Mouse (Mus musculus) hindbrain, embryonic 13.5 days (tissue): ENCODE data around the gene Spata2. TPM values are rescaled to one million over a fixed set of nuclear protein-coding genes. Genes with fewer than 3 reads are reported as not detected.

Experiments used
- ATAC-seq: fragments of 200-750 bp; cut with Nextera tagmentation; 2 replicates; pipeline ENCODE4 v1.8.0; 2017; ENCODE audit warnings: moderate TSS enrichment; ENCODE audit not compliant: low FRiP score
- H3K27ac ChIP-seq: fragments of 300-500 bp; sonication (generic); 2 replicates; pipeline ENCODE4 v1.5.1; 2015; ENCODE audit warnings: inconsistent platforms, mild to moderate bottlenecking, moderate library complexity
- H3K27me3 ChIP-seq: fragments of 300-500 bp; sonication (generic); 2 replicates; pipeline ENCODE4 v1.6.1; 2015; ENCODE audit warnings: mild to moderate bottlenecking, inconsistent platforms
- H3K36me3 ChIP-seq: fragments of 300-500 bp; sonication (generic); 2 replicates; pipeline ENCODE4 v1.6.1; 2015; ENCODE audit warnings: mild to moderate bottlenecking, inconsistent platforms
- H3K4me1 ChIP-seq: fragments of 300-500 bp; sonication (generic); replicated peaks from 2 replicates; pipeline ENCODE4 v1.6.1; 2015; ENCODE audit warnings: inconsistent platforms
- H3K4me2 ChIP-seq: fragments of 300-500 bp; sonication (generic); 2 replicates; pipeline ENCODE4 v1.6.1; 2015; ENCODE audit warnings: inconsistent platforms, mild to moderate bottlenecking, moderate library complexity
- H3K4me3 ChIP-seq: fragments of 300-500 bp; sonication (generic); 2 replicates; pipeline ENCODE4 v1.5.1; 2015; ENCODE audit warnings: mild to moderate bottlenecking, inconsistent platforms
- H3K9ac ChIP-seq: fragments of 300-500 bp; sonication (generic); 2 replicates; pipeline ENCODE4 v1.6.1; 2015; ENCODE audit warnings: mild to moderate bottlenecking, inconsistent platforms
- H3K9me3 ChIP-seq: fragments of 300-500 bp; sonication (generic); 2 replicates; pipeline ENCODE4 v1.6.1; 2016; ENCODE audit warnings: inconsistent platforms
- WGBS: fragments of 180-500 bp; shearing (Covaris S2); methylation state at CpG from one replicate; pipeline ENCODE4 v1.1.7; 2015; 5-methylcytosine and 5-hydroxymethylcytosine counted together
- polyA plus RNA-seq: library from polyadenylated mRNA; unstranded; fragments of >200 nt; fragmentation: Nextera tagmentation; extraction: Ambion mirVana; gene quantifications from 2 replicates; pipeline ENCODE4 v1.2.1, GENCODE M21; 2015

The Spata2 gene
- polyA plus RNA-seq, 1 experiment from 2014 or later: 24.6 TPM

DNA sequence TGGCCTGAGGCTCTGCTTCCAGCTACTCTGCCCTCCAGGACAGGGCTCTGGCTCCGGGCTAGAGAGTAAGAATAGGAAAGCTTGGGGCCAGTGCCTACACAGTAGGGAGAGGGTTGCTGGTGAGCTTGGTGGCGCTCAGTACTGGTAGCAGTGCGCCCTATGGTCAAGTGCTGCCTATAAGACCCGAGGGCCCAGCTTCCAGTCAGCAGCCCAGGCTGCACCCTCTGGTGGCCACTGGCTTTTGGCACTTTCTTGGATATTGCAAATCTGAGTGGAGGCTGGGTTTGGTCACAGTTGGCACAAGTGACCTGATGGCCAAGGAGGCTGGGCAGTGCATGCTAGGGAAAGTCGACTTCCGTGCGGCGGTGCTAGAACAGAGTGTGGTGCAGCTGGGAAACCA lies 42.0 kb downstream of the Spata2 start:
- H3K9me3 ChIP-seq: no peaks in the 10 kb centered on the region
- H3K4me3 ChIP-seq: no peak overlapping the region
- H3K27ac ChIP-seq: no peak overlapping the region
- H3K4me1 ChIP-seq: 0 out of 2 replicates have a peak, but pooled peaks cover 8% of the 10 kb centered on the region
- H3K36me3 ChIP-seq: peaks cover 81% of the 10 kb centered on the region
- H3K4me2 ChIP-seq: no peak overlapping the region
- 94% methylated on average over 8 of the region's 8 CpGs for WGBS
- no peak for ATAC-seq
- no peak overlapping the region for H3K9ac ChIP-seq
- no peaks in the 10 kb centered on the region for H3K27me3 ChIP-seq

GRCm38 (mm10) chr2:167449331-167450275 lies 43.1 kb downstream of the Spata2 start:
- Histone ChIP-seq H3K27me3 (no peaks in the 10 kb centered on the region), H3K4me1 (0 out of 2 replicates have a peak, but pooled peaks cover 10% of the 10 kb centered on the region), H3K27ac (no peak overlapping the region), H3K36me3 (peaks cover 82% of the 10 kb centered on the region), H3K9ac (no peak overlapping the region; the same call in 1 of the 2 replicates), H3K4me3 (no peak overlapping the region), H3K4me2 (no peak overlapping the region), H3K9me3 (no peaks in the 10 kb centered on the region)
- no peak for ATAC-seq
- WGBS: 92% methylated on average over 21 of the region's 21 CpGs

DNA sequence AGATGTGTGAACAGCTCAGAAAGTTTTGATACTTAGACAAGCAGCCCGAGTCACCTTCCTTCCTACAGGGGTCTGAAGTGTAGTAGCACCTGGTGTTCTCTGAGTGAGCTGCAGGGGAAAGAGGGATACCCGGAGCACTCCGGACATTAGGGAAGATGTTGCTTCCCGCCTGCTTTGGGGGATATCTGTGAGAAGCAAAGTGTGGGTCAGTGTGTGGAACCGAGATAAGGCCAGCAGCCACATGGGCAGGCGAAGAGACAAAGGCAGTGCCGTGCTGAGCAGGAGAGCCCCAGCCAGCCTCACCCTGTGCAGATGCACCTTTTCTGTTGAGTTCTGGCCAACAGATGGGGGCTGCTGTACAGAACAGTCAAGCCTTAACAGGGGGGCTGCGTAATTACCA lies 45.1 kb downstream of the Spata2 start:
- Histone ChIP-seq H3K36me3 (peaks cover 80% of the 10 kb centered on the region), H3K27me3 (no peaks in the 10 kb centered on the region), H3K27ac (no peak overlapping the region), H3K4me1 (0 out of 2 replicates have a peak, but pooled peaks cover 8% of the 10 kb centered on the region), H3K4me3 (no peak overlapping the region), H3K4me2 (no peak overlapping the region), H3K9ac (no peak overlapping the region), H3K9me3 (no peaks in the 10 kb centered on the region)
- no peak for ATAC-seq
- 86% methylated on average over 8 of the region's 8 CpGs for WGBS

- no peak for ATAC-seq
- H3K4me1 ChIP-seq: 0 out of 2 replicates have a peak, but pooled peaks cover 8% of the 10 kb centered on the region
- no peak overlapping the region for H3K4me2 ChIP-seq
- H3K27ac ChIP-seq: no peak overlapping the region
- 91% methylated on average over 7 of the region's 7 CpGs for WGBS
- no peaks in the 10 kb centered on the region for H3K9me3 ChIP-seq
- H3K27me3 ChIP-seq: no peaks in the 10 kb centered on the region
- H3K9ac ChIP-seq: no peak overlapping the region
- H3K36me3 ChIP-seq: peaks cover 83% of the 10 kb centered on the region
- H3K4me3 ChIP-seq: no peak overlapping the region
These were observed 45.5 kb downstream of the Spata2 start for GRCm38 (mm10) chr2:167447207-167447606.

DNA sequence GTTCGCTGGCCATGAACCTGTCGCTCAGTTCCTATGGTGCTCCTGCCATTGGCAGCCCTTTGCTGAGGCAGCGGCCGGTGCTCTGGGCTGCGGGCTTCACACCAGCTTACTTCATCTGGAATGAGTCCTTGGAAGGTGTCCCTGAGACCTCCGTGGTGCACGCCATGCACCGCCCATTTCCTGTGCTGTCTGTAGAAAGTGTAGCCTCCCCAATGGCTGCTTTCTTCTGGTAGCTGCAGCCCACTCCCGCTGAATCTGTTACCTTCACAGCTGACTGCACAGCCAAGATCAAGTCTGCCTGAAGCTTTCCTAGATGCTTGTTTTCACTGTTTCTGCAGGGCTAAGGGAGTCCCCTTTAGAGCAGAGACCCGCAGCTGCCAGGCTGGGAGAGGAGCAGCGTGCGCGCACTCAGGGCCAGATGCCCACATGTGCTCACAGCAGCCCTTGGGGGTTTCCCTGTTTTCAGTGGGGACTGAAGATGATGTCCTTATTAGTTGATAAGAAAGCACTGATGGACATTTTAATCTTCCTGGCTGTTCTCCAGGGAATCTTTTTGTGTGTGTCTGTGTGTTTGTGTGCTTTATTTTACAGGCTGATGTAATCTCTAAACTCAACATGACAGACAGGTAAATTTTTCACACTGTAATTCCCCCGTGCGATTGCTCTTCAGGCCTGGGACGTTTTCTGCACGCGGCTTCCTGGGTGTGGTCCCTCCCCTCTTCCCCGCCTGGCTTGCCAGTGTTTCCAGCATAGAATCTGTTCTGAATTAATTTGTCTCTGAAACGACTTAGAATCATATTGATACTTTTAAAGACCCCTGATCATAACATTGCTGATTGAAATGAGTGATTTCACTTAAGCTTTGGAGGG lies 46.5 kb downstream of the Spata2 start:
- Histone ChIP-seq H3K36me3 (peaks cover 85% of the 10 kb centered on the region), H3K4me3 (no peak overlapping the region), H3K9ac (0 out of 2 replicates have a peak overlapping the region, but pooled peaks have one; percentile 13), H3K27ac (peak overlapping the region; percentile 24; the same call in 1 of the 2 replicates), H3K4me2 (no peak overlapping the region), H3K27me3 (no peaks in the 10 kb centered on the region), H3K4me1 (0 out of 2 replicates have a peak, but pooled peaks cover 8% of the 10 kb centered on the region), H3K9me3 (no peaks in the 10 kb centered on the region)
- WGBS: 77% methylated on average over 20 of the region's 20 CpGs
- ATAC-seq: no peak

- Histone ChIP-seq H3K27me3 (no peaks in the 10 kb centered on the region), H3K36me3 (peaks cover 81% of the 10 kb centered on the region), H3K4me2 (no peak overlapping the region), H3K4me1 (0 out of 2 replicates have a peak, but pooled peaks cover 8% of the 10 kb centered on the region), H3K27ac (no peak overlapping the region), H3K4me3 (no peak overlapping the region), H3K9me3 (no peaks in the 10 kb centered on the region), H3K9ac (0 out of 2 replicates have a peak overlapping the region, but pooled peaks have one; percentile 24)
- 97% methylated on average over 4 of the region's 4 CpGs for WGBS
- no peak for ATAC-seq
These were observed 49.1 kb downstream of the Spata2 start for GRCm38 (mm10) chr2:167443411-167444193.

GRCm38 (mm10) chr2:167439422-167439821 lies 53.3 kb downstream of the Spata2 start:
- Histone ChIP-seq H3K36me3 (peaks cover 77% of the 10 kb centered on the region), H3K4me3 (no peak overlapping the region), H3K27ac (no peak overlapping the region), H3K9me3 (no peaks in the 10 kb centered on the region), H3K9ac (no peak overlapping the region), H3K4me2 (no peak overlapping the region), H3K4me1 (no peaks in the 10 kb centered on the region), H3K27me3 (no peaks in the 10 kb centered on the region)
- no peak for ATAC-seq
- 95% methylated on average over 3 of the region's 3 CpGs for WGBS

DNA sequence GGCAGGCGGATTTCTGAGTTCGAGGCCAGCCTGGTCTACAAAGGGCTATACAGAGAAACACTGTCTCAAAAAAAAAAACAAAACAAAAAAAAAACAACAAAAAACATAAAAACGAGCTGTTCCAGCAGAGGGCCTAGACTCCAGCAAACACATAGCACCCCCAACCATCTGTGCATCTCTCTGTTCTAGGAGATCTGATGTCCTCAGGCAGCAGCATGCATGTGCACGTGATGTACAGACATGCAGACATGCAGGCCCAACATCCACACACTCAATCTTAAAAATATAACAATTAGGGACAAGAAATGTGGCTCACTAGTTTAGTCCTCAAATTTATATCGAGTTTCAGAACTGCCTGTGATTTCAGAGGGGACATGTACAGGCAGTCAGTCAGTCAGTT lies 56.3 kb downstream of the Spata2 start:
- Histone ChIP-seq H3K4me2 (no peak overlapping the region), H3K4me1 (no peaks in the 10 kb centered on the region), H3K4me3 (no peak overlapping the region), H3K9ac (no peak overlapping the region), H3K36me3 (peaks cover 62% of the 10 kb centered on the region), H3K27ac (no peak overlapping the region), H3K9me3 (no peaks in the 10 kb centered on the region), H3K27me3 (no peaks in the 10 kb centered on the region)
- no peak for ATAC-seq
- 92% methylated on average over 5 of the region's 5 CpGs for WGBS

DNA sequence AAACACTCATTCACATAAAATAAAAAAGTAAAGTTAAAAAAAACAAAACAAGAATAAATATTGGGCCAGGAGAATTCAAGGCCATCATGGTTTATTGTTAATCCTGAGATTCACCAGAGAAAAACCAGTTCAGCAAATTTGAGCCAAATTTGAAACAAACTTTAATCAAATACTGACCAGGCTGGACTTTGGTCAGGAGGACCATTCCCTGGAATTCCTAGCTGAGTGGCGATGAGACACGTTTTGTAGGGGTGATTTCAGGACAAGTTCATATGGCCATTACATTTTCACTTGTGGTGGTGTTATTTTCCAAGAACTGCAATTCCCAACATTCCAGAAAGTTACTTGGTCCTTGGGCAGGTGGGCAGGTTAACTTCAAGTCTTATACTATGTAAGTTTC lies 57.1 kb downstream of the Spata2 start:
- H3K4me3 ChIP-seq: no peak overlapping the region
- H3K4me2 ChIP-seq: no peak overlapping the region
- 95% methylated on average over 2 of the region's 2 CpGs for WGBS
- H3K4me1 ChIP-seq: no peaks in the 10 kb centered on the region
- peaks cover 56% of the 10 kb centered on the region for H3K36me3 ChIP-seq
- H3K27me3 ChIP-seq: no peaks in the 10 kb centered on the region
- ATAC-seq: no peak
- no peak overlapping the region for H3K9ac ChIP-seq
- H3K9me3 ChIP-seq: no peaks in the 10 kb centered on the region
- no peak overlapping the region for H3K27ac ChIP-seq

- Histone ChIP-seq H3K9me3 (no peaks in the 10 kb centered on the region), H3K4me2 (no peak overlapping the region), H3K27ac (no peak overlapping the region), H3K4me3 (no peak overlapping the region), H3K36me3 (peaks cover 49% of the 10 kb centered on the region), H3K27me3 (no peaks in the 10 kb centered on the region), H3K4me1 (no peaks in the 10 kb centered on the region), H3K9ac (no peak overlapping the region)
- 95% methylated on average over 6 of the region's 6 CpGs for WGBS
- no peak for ATAC-seq
These were observed 58.1 kb downstream of the Spata2 start for GRCm38 (mm10) chr2:167434570-167434969.

DNA sequence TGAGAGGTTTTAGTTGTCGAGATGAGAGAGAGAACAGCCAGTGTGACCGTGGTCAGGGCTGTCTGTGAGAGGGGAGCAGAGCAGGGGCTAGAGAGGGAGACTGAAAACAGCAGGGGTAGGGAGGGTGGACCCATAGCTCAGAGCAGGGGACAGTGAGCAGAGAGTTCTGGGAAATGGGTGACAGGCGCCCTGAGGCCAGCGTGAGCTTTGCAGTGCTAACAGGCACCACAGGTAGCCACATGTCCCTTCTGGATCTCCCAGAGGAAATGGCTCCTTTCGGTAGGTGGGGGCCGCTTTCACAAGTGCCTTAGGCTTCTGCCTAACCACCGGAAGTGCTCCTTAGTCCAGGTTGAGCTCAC lies 61.3 kb downstream of the Spata2 start:
- ATAC-seq: no peak
- no peak overlapping the region for H3K4me3 ChIP-seq
- WGBS: 75% methylated on average over 7 of the region's 7 CpGs
- no peak overlapping the region for H3K4me2 ChIP-seq
- no peak overlapping the region for H3K9ac ChIP-seq
- no peak overlapping the region for H3K27ac ChIP-seq
- H3K9me3 ChIP-seq: no peaks in the 10 kb centered on the region
- no peaks in the 10 kb centered on the region for H3K27me3 ChIP-seq
- H3K36me3 ChIP-seq: peaks cover 49% of the 10 kb centered on the region
- no peaks in the 10 kb centered on the region for H3K4me1 ChIP-seq
